Mouse (Mus musculus) CD4-positive, CD25-positive, alpha-beta regulatory T cell, adult 4 months (primary cell): ENCODE results near the gene Camkk1. TPM values are rescaled to one million over a fixed set of nuclear protein-coding genes. Genes with fewer than 3 reads are reported as not detected.

Experiments used
- ATAC-seq: one replicate; pipeline ENCODE4 v1.8.0; 2017
- polyA plus RNA-seq, 2 experiments: library from polyadenylated mRNA; unstranded; fragments of 100-300 nt; shearing (Covaris generic); gene quantifications; one replicate each; pipeline ENCODE4 v1.2.1; 2017

Camkk1 gene
- polyA plus RNA-seq, 2 experiments from 2014 or later, result 2.3 to 5.8 TPM

GRCm38 (mm10) chr11:73057701-73058100 lies 38.9 kb downstream of the Camkk1 start:
- no peak for ATAC-seq

- no peak for ATAC-seq
Measured at GRCm38 (mm10) chr11:73059630-73060029, 40.8 kb downstream of the Camkk1 start.

DNA sequence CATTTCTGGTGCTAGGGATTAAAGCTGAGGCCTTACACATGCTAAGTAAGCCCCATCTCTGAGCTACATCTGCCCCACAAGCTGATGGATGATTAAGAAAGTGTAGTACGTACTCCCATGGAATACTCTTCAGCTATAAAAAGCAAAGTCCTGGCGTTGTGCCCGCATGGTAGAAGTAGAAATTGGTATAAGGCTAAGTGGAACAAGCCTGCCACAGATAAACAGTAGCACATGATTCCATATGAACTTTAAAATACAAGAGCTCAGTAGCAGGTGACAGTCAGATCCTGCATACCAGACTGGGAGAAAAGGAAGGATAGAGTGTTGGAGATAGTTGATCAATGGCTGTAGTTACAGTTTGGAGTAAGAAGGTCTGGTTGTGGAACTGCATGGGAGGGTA lies 42.6 kb downstream of the Camkk1 start:
- ATAC-seq, result no peak

DNA sequence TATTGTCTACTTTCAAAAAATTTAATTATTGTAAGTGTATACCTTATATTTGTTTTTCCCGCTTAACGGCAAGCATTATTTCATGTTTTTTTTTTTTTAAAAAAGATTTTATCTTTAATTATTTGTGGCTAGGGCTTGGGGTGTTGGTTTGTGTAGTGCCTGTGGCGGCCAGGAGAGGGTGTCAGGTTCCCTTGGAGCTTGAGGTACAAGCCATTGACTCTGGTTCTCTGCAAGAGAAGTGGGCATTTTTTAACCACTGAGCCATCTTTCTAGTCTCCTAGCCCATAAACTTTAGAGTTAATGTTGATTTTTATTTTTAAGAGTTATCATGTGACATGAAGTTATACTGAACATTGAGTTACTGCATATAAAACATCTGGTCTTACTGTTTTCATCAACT lies 53.0 kb downstream of the Camkk1 start:
- peak; percentile 90 for ATAC-seq

GRCm38 (mm10) chr11:73076295-73076694 lies 57.5 kb downstream of the Camkk1 start:
- ATAC-seq, result no peak

DNA sequence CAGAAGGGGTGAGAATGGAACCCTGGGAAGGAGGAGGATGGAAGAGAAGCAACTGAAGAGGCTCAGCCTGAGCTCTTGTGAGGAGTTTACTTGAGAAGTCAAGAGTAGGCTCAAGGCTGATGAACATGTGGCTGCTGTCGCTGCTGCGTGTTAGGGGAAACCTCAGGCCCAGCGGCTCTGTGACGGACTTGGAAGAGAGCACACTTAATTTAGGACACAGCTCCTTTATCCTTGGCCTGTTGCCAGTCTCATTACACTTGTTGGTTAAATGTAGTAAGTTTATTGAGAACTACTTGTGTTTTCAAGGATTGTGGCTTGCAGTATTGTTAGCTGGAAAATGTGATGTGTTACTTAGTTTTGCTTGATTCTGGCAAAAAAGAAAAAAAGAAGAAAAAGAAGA lies 57.9 kb downstream of the Camkk1 start:
- ATAC-seq, result no peak

DNA sequence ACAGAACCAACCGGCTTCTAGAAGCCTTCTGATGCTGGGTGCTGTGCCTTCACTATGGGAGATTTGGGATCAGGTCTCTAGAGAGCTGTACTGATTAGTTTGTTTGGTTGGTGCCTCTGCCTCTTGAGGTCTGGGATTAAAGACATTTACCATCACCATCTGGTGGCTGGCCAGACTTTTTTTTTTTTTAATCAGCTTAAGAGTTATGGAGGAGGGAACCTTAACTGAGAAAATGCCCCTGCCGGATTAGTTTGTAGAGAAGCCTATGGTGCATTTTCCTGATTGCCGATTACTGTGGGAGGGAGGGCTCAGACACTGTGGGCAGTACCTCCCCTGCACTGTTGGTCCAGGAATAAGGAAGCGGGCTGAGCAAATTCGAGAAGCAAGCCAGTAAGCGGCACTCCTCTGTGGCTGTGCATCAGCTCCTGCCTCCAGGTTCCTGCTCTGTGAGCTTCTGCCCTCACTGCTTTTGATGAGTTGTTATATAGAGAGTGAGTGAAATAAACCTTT lies 58.5 kb downstream of the Camkk1 start:
- ATAC-seq, result no peak

- ATAC-seq, result no peak
Measured at GRCm38 (mm10) chr11:73078615-73079014, 59.8 kb downstream of the Camkk1 start.

DNA sequence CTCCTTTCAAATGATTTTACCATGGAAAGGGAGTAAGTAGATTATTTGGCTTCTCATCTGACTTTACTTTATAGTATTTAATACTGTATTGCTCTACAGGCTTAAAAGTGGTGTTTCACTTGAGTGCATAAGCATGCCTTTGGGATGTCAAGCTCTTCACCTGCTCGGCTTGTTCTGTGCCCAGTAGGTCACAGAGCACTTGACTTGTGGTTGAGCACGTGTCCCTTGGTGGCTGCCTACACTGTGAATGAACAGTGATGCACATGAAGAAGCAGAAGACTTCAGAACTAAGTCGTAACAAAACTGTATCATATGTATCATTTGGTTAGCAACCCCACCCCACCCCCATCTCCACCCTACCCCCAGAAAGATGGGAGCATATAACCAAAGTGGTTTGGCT lies 61.5 kb downstream of the Camkk1 start:
- ATAC-seq, result no peak

- peak; percentile 89 for ATAC-seq
Measured at GRCm38 (mm10) chr11:73084303-73084702, 65.5 kb downstream of the Camkk1 start.

DNA sequence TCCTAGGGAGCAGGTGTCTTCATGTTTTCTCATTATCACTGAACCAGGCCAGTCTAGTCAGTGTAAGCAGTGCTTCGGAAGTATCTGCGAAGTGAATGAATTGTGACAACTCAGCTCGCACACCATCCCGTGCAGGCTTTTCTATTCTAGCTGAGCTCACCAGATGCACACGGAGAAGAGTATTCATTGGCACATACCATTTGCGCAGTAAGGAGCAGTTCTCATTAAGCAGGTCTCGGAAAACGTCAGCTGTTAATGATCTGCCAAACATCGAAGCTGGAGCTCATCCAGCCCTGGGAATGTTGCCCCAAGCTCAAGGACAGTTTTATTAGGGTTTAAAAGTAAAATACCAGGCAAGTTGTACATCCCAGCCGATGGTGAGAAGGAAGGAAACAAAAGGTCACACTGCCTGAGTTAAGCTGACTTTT lies 66.0 kb downstream of the Camkk1 start:
- ATAC-seq, result no peak

DNA sequence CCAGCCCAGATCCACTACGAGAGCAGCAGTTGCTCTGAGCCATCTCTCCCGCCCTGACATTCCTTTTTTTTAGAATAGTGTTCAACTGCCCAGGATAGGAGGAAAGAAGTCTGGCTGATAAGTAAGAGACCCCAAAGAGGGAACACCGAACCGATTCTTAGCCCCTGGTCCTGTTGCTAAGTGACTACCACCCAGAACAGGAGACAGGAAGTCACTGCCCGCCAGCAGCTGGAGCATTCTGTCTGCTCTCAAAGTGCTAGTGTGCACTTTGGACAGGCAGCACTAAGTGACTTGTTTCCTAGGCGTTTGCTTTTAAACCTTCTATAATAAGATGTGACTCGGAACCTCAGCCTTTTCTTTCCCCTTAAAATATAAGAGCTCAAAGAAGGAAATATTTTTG lies 66.6 kb downstream of the Camkk1 start:
- ATAC-seq, result peak; percentile 22

DNA sequence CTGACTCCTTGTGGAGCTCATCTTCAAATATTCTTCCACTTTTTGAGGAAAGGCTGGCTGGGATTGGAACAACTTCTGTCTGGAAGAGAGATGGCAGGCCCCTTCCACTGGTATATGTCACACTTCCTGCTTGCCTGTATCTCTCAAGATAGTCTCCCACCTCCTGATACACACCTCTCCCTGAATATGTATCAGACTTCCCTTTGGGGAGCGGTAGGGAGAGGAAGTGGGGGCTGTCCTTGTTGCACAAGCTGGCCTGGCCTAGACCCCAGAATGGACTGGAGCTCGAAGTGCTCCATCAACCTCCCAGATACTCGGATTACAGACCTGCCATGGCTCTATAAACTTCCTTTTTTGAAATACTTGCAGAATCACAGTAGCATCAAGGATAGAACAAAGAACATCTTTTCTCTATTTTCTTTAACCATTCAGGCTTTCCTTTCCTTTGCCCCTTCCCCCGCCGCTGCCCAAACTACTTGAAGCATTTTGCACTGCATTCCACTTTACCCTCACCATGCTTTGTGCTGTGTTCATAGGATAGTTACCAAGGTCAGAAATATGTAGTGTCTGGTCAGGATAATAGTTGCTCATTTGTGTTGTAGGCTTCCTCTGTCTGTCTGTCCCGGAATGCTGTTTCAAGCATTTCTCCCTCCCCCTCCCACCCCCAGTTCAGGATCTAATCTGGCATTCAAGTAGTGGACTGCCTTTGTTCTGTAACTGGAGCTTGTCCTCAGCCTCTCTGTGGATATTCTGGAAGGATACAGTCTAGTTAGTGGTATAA lies 69.1 kb downstream of the Camkk1 start:
- no peak for ATAC-seq

DNA sequence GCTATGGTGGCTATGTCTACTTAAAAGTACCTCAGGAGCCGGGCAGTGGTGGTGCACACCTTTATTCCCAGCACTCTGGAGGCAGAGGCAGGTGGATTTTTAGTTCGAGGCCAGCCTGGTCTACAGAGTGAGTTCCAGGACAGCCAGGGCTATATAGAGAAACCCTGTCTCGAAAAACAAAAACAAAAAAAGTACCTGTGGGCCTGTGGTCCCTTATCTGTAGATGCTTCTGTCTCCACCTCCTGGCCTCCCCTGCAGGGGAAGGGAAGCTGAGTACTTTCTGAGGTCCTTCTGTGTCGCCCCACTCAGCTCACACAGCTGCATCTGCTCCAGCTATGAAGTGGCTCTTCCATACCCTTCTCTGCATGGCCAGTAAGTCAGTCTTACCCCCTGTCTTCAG lies 71.5 kb downstream of the Camkk1 start, which contains the start of gene Itgae:
TSS of gene Itgae (plus strand) at position 301 of the 400 bp plus-strand sequence.
- no peak for ATAC-seq

DNA sequence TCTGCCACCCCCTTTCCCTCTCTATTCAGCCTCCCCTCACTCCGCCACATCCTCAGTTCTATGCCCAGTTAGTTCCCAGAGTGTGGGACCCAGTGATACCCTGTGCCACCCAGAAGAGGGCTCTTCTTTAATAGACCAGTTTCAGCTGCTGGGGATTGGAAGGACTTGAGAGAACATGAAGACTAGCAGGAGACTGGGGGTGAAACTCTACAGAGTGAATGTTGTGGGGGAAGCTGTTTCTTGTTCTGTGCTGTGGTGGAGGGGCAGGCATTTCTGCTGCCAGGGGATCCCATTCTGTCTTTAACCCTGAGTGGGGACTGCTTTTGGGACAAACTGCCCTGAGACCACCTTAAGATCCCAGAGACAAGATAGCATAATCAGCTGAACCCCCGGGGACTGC lies 72.0 kb downstream of the Camkk1 start:
- no peak for ATAC-seq

Other genes starting within 250 kb of the Camkk1 start
- gene Cyb5d2, start 222.9 kb upstream of the Camkk1 start, polyA plus RNA-seq, result 1 to 10 TPM; 8.3 to 9.0 TPM
- gene Zzef1, start 222.8 kb upstream of the Camkk1 start, polyA plus RNA-seq, result 10 to 100 TPM; 25.7 to 32.2 TPM
- 10 to 100 TPM; 57.5 to 89.4 TPM for gene Atp2a3, start 57.8 kb upstream of the Camkk1 start, polyA plus RNA-seq
- under 1 TPM in 1 of 2 experiments, not detected in 1; 0.39 TPM for gene P2rx1, start 19.9 kb upstream of the Camkk1 start, polyA plus RNA-seq
- gene Ncbp3, start 28.8 kb downstream of the Camkk1 start, polyA plus RNA-seq, result 10 to 100 TPM; 17.1 to 21.5 TPM
- 100 to 1,000 TPM in 1 of 2 experiments, 10 to 100 TPM in 1; 63.9 to 126 TPM for gene Itgae, start 71.6 kb downstream of the Camkk1 start, polyA plus RNA-seq
- gene Haspin, start 119.3 kb downstream of the Camkk1 start, polyA plus RNA-seq, result 1 to 10 TPM; 6.6 to 8.2 TPM
- gene P2rx5, start 141.4 kb downstream of the Camkk1 start, polyA plus RNA-seq, result under 1 TPM; 0.33 to 0.55 TPM
- gene Emc6, start 158.0 kb downstream of the Camkk1 start, polyA plus RNA-seq, result 10 to 100 TPM; 42.2 to 49.5 TPM
- 10 to 100 TPM; 27.4 to 30.8 TPM for gene Tax1bp3, start 158.1 kb downstream of the Camkk1 start, polyA plus RNA-seq
- 10 to 100 TPM; 12.9 to 18.3 TPM for gene Ctns, start 180.0 kb downstream of the Camkk1 start, polyA plus RNA-seq
- 1 to 10 TPM; 1.3 to 4.8 TPM for gene Shpk, start 180.5 kb downstream of the Camkk1 start, polyA plus RNA-seq
- gene Trpv1, start 215.3 kb downstream of the Camkk1 start, polyA plus RNA-seq, result not detected
- under 1 TPM; 0.09 to 0.16 TPM for gene Trpv3, start 248.4 kb downstream of the Camkk1 start, polyA plus RNA-seq